ENCODE assay signal across 38 mouse cellular contexts in the genomic region with DNA sequence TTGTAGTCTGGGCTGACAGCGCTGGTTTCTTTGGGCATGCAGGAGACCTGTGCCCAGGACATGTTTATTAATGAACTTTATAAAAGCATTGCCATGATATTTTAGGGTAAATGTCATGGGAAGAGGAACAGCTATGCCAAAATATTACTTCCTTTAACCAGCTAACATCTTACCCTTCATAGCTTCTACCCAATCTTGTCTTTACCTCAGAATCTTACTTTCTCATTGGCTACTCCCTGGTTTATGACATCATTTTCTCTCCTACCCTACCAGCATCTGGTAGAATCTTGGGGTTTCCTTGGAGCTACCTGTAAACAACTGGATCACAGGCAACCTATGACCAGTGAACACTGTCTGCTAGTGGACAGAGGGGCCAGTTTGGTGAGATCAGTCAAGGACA. TPM values are rescaled to one million over a fixed set of nuclear protein-coding genes. Genes with fewer than 3 reads are reported as not detected.
"Had no signal": no experiment of that assay in that cellular context is flagged by ENCODE, and none has a peak within 500 bp of the region (broad histone marks: within the 10 kb centered on the region; RNA-seq: fewer than 3 reads in every experiment).

TSS of gene 4930433I11Rik (plus strand) at position 301 of the 400 bp plus-strand sequence.

- H3K27ac ChIP-seq: embryonic facial prominence, embryonic 10.5 days; embryonic facial prominence, embryonic 12.5 days; embryonic facial prominence, embryonic 13.5 days; embryonic facial prominence, embryonic 15.5 days; forebrain, embryonic 10.5 days; forebrain, embryonic 12.5 days; forebrain, embryonic 13.5 days; forebrain, embryonic 15.5 days; gastrocnemius, adult 2 months had no signal

- H3K4me3 ChIP-seq: embryonic facial prominence, embryonic 10.5 days; embryonic facial prominence, embryonic 12.5 days; embryonic facial prominence, embryonic 13.5 days; embryonic facial prominence, embryonic 15.5 days; erythroblast, embryonic 14.5 days; forebrain, embryonic 10.5 days; forebrain, embryonic 12.5 days; forebrain, embryonic 13.5 days; forebrain, embryonic 15.5 days; gastrocnemius, adult 2 months had no signal

- H3K36me3 ChIP-seq: embryonic facial prominence, embryonic 10.5 days; embryonic facial prominence, embryonic 12.5 days; embryonic facial prominence, embryonic 13.5 days; embryonic facial prominence, embryonic 15.5 days; forebrain, embryonic 10.5 days; forebrain, embryonic 12.5 days; forebrain, embryonic 15.5 days had no signal

- H3K4me1 ChIP-seq: embryonic facial prominence, embryonic 10.5 days; embryonic facial prominence, embryonic 12.5 days; embryonic facial prominence, embryonic 13.5 days; embryonic facial prominence, embryonic 15.5 days; forebrain, embryonic 10.5 days; forebrain, embryonic 12.5 days; forebrain, embryonic 13.5 days; forebrain, embryonic 15.5 days had no signal

- H3K27me3 ChIP-seq: embryonic facial prominence, embryonic 12.5 days; embryonic facial prominence, embryonic 13.5 days; embryonic facial prominence, embryonic 15.5 days; forebrain, embryonic 12.5 days; forebrain, embryonic 13.5 days; forebrain, embryonic 15.5 days had no signal

- H3K9ac ChIP-seq: embryonic facial prominence, embryonic 12.5 days; embryonic facial prominence, embryonic 13.5 days; embryonic facial prominence, embryonic 15.5 days; forebrain, embryonic 12.5 days; forebrain, embryonic 13.5 days; forebrain, embryonic 15.5 days; forebrain, postnatal 0 days had no signal

- DNase-seq: cerebellum, adult 2 months; cerebellum, adult 8-10 months; cerebellum, adult 9-10 months; cerebellum, adult 9-11 months; cerebellum, postnatal 10 days; cerebellum, postnatal 14 days; cerebellum, postnatal 25 days; cerebellum, postnatal 36 days; embryo, embryonic 11 days; forebrain, postnatal 0 days; gastrocnemius, adult 2 months; gastrocnemius, postnatal 10 days; gastrocnemius, postnatal 14 days; gastrocnemius, postnatal 25 days; gastrocnemius, postnatal 36 days; heart, adult 18-20 months had no signal

RNA-seq across cellular contexts. Expression of gene 4930433I11Rik, which starts in this region (rescaled TPM):
- total RNA-seq: common myeloid progenitor, adult 5-6 weeks; forebrain, postnatal 0 days; gastrocnemius, adult 18-20 months; gastrocnemius, adult 2 months; gastrocnemius, adult 8-10 months; gastrocnemius, postnatal 10 days; gastrocnemius, postnatal 14 days; gastrocnemius, postnatal 25 days; gastrocnemius, postnatal 36 days; gastrocnemius, postnatal 4 days; granulocyte monocyte progenitor cell, adult 5-6 weeks; heart, adult 18-20 months; heart, adult 8-10 months had no signal
- polyA plus RNA-seq: cerebellum, adult 2 months; cortical plate, adult 2 months; embryonic facial prominence, embryonic 10.5 days; embryonic facial prominence, embryonic 11.5 days; embryonic facial prominence, embryonic 12.5 days; embryonic facial prominence, embryonic 13.5 days; embryonic facial prominence, embryonic 14.5 days; embryonic facial prominence, embryonic 15.5 days; erythroblast, embryonic 14.5 days; forebrain, embryonic 10.5 days; forebrain, embryonic 11.5 days; forebrain, embryonic 12.5 days; forebrain, embryonic 13.5 days; forebrain, embryonic 14.5 days; forebrain, embryonic 15.5 days; forebrain, embryonic 16.5 days; forebrain, postnatal 0 days; frontal cortex, adult 2 months had no signal
